In genomic region chr2:34770049-34770448, GRCm38 (mm10) we compare ENCODE assay signal across 9 mouse cellular contexts. TPM values are rescaled to one million over a fixed set of nuclear protein-coding genes. Genes with fewer than 3 reads are reported as not detected.
DNase-seq lines count a peak whose midpoint lies in the region; ATAC-seq and TF ChIP-seq lines count a peak whose summit lies in the region.
"Had no signal": no experiment of that assay in that cellular context is flagged by ENCODE, and none has a peak within 500 bp of the region (broad histone marks: within the 10 kb centered on the region; RNA-seq: fewer than 3 reads in every experiment).

No protein-coding gene starts in this region.

- DNase-seq in heart, adult 11 months: peak; percentile 78
- no peak for DNase-seq in heart, adult 2 months
- no peak for DNase-seq in midbrain, embryonic 11.5 days (ENCODE audit: low spot score, missing footprints)
- DNase-seq in midbrain, postnatal 0 days (ENCODE audit: low spot score): no peak
- no peak for DNase-seq in liver, embryonic 11.5 days (ENCODE audit: low spot score)
- no peak for DNase-seq in stomach, postnatal 0 days (ENCODE audit: low spot score)
- no peak for DNase-seq in thymus, adult 18-20 months
- DNase-seq in left cerebral cortex, adult 18-20 months (ENCODE audit: low spot score in 2 of 2): no peak
- DNase-seq: adrenal gland, postnatal 14 days had no signal

- no peak overlapping the region for H3K9ac ChIP-seq in heart, adult 2 months (ENCODE audit: low read depth, low read length)
- H3K9ac ChIP-seq in midbrain, embryonic 11.5 days (ENCODE audit: low read length): no peak overlapping the region
- no peak overlapping the region for H3K9ac ChIP-seq in midbrain, postnatal 0 days (replicated peaks; ENCODE audit: low read length, poor library complexity, severe bottlenecking)
- H3K9ac ChIP-seq in liver, embryonic 11.5 days (ENCODE audit: low read depth, low read length): no peak overlapping the region; the same call in 1 of the 2 replicates
- no peak overlapping the region for H3K9ac ChIP-seq in stomach, postnatal 0 days (ENCODE audit: low read length)

- no peak for TF ChIP-seq POLR2A in heart, adult 2 months (IDR thresholded peaks at IDR 0.05; ENCODE audit: insufficient read depth, low read depth, low read length)

- H3K9me3 ChIP-seq in midbrain, embryonic 11.5 days (ENCODE audit: control insufficient read depth, low read length): no peaks in the 10 kb centered on the region
- H3K9me3 ChIP-seq in midbrain, postnatal 0 days (ENCODE audit: low read length): no peaks in the 10 kb centered on the region
- H3K9me3 ChIP-seq in liver, embryonic 11.5 days (ENCODE audit: control insufficient read depth, low read length): no peaks in the 10 kb centered on the region
- H3K9me3 ChIP-seq in stomach, postnatal 0 days (ENCODE audit: control insufficient read depth, low read length): no peaks in the 10 kb centered on the region

- no peaks in the 10 kb centered on the region for H3K27me3 ChIP-seq in heart, adult 2 months (ENCODE audit: control insufficient read depth, insufficient read depth, low read length)
- no peaks in the 10 kb centered on the region for H3K27me3 ChIP-seq in midbrain, embryonic 11.5 days (ENCODE audit: control insufficient read depth, insufficient read depth, low read length)
- no peaks in the 10 kb centered on the region for H3K27me3 ChIP-seq in midbrain, postnatal 0 days (ENCODE audit: insufficient read depth, low read length)
- H3K27me3 ChIP-seq in liver, embryonic 11.5 days (replicated peaks; ENCODE audit: control insufficient read depth, insufficient read depth, low read length): no peaks in the 10 kb centered on the region
- no peaks in the 10 kb centered on the region for H3K27me3 ChIP-seq in stomach, postnatal 0 days (ENCODE audit: control insufficient read depth, insufficient read depth, low read length)

- TF ChIP-seq EP300 in heart, adult 2 months (IDR thresholded peaks at IDR 0.05; ENCODE audit: insufficient read depth, low read depth, low read length): no peak
- no peak for TF ChIP-seq EP300 in stomach, postnatal 0 days (optimal IDR thresholded peaks at IDR 0.05)

- peak overlapping the region; percentile 63 for H3K4me2 ChIP-seq in midbrain, embryonic 11.5 days
- no peak overlapping the region for H3K4me2 ChIP-seq in midbrain, postnatal 0 days (ENCODE audit: low read depth, low read length, poor library complexity, severe bottlenecking)
- peak overlapping the region; percentile 72 for H3K4me2 ChIP-seq in liver, embryonic 11.5 days
- H3K4me2 ChIP-seq in stomach, postnatal 0 days (replicated peaks; ENCODE audit: low read depth): no peak overlapping the region

- H3K27ac ChIP-seq in heart, adult 2 months: no peak overlapping the region
- H3K27ac ChIP-seq in midbrain, embryonic 11.5 days (ENCODE audit: low read depth, low read length): no peak overlapping the region
- H3K27ac ChIP-seq in midbrain, postnatal 0 days (ENCODE audit: low read depth, low read length): no peak overlapping the region
- H3K27ac ChIP-seq in liver, embryonic 11.5 days (ENCODE audit: low read depth, low read length): no peak overlapping the region
- 0 out of 2 replicates have a peak overlapping the region, but pooled peaks have one; percentile 31 for H3K27ac ChIP-seq in stomach, postnatal 0 days (replicated peaks)

- no peak for TF ChIP-seq CTCF in heart, adult 2 months (IDR thresholded peaks at IDR 0.05)
- TF ChIP-seq CTCF in midbrain, postnatal 0 days (IDR thresholded peaks at IDR 0.05): no peak
- TF ChIP-seq CTCF in stomach, postnatal 0 days (IDR thresholded peaks at IDR 0.05; ENCODE audit: low read depth): no peak

- no peak for ATAC-seq in midbrain, embryonic 11.5 days (ENCODE audit: low FRiP score)
- no peak for ATAC-seq in midbrain, postnatal 0 days (ENCODE audit: low FRiP score)
- ATAC-seq in liver, embryonic 11.5 days (replicated peaks; ENCODE audit: low FRiP score): no peak
- ATAC-seq in stomach, postnatal 0 days (ENCODE audit: low FRiP score, low TSS enrichment): no peak

- intact Hi-C loops in heart, adult 2 months (cut with DNase I): loop anchor here (10.0 kb wide), 1 partner anchor 135 kb away; no protein-coding TSS in a partner anchor

- 86% methylated on average over 2 of the region's 2 CpGs for WGBS in heart, adult 2 months
- 94% methylated on average over 2 of the region's 2 CpGs for WGBS in midbrain, embryonic 11.5 days
- 97% methylated on average over 2 of the region's 2 CpGs for WGBS in midbrain, postnatal 0 days
- WGBS in liver, embryonic 11.5 days: 93% methylated on average over 2 of the region's 2 CpGs
- 72% methylated on average over 2 of the region's 2 CpGs for WGBS in stomach, postnatal 0 days

- H3K36me3 ChIP-seq in heart, adult 2 months (ENCODE audit: control insufficient read depth, insufficient read depth, low read length): peaks cover 22% of the 10 kb centered on the region
- peaks cover 16% of the 10 kb centered on the region for H3K36me3 ChIP-seq in midbrain, embryonic 11.5 days (ENCODE audit: control insufficient read depth, insufficient read depth, low read length)
- peaks cover 16% of the 10 kb centered on the region for H3K36me3 ChIP-seq in midbrain, postnatal 0 days (ENCODE audit: insufficient read depth, low read length)
- peaks cover 18% of the 10 kb centered on the region for H3K36me3 ChIP-seq in liver, embryonic 11.5 days (ENCODE audit: control insufficient read depth, insufficient read depth, low read length)
- H3K36me3 ChIP-seq in stomach, postnatal 0 days (ENCODE audit: control insufficient read depth, insufficient read depth, low read length): peaks cover 5% of the 10 kb centered on the region; the same call in 1 of the 2 replicates

- peaks cover 13% of the 10 kb centered on the region for H3K4me1 ChIP-seq in heart, adult 2 months (ENCODE audit: control insufficient read depth, insufficient read depth, low read length)
- peaks cover 24% of the 10 kb centered on the region for H3K4me1 ChIP-seq in midbrain, embryonic 11.5 days (ENCODE audit: control insufficient read depth, insufficient read depth, low read length)
- peaks cover 13% of the 10 kb centered on the region; the same call in 1 of the 2 replicates for H3K4me1 ChIP-seq in midbrain, postnatal 0 days (ENCODE audit: insufficient read depth, low read length)
- H3K4me1 ChIP-seq in liver, embryonic 11.5 days (replicated peaks; ENCODE audit: control insufficient read depth, insufficient read depth, low read length): peaks cover 25% of the 10 kb centered on the region
- H3K4me1 ChIP-seq in stomach, postnatal 0 days (replicated peaks; ENCODE audit: control insufficient read depth, insufficient read depth): peaks cover 5% of the 10 kb centered on the region

- no peak overlapping the region for H3K4me3 ChIP-seq in heart, adult 2 months
- H3K4me3 ChIP-seq in midbrain, embryonic 11.5 days (ENCODE audit: low read depth, low read length): peak overlapping the region; percentile 99; the same call in 1 of the 2 replicates
- no peak overlapping the region for H3K4me3 ChIP-seq in midbrain, postnatal 0 days (ENCODE audit: low read depth, low read length)
- peak overlapping the region; percentile 99 for H3K4me3 ChIP-seq in liver, embryonic 11.5 days (ENCODE audit: low read depth, low read length)
- no peak overlapping the region for H3K4me3 ChIP-seq in stomach, postnatal 0 days (ENCODE audit: low read depth, low read length)

- H3K79me2 ChIP-seq in heart, adult 2 months (replicated peaks; ENCODE audit: control insufficient read depth, insufficient read depth, low read length): peaks cover 5% of the 10 kb centered on the region

RNA-seq across cellular contexts. Expression of gene Hspa5, which starts 1.7 kb away (rescaled TPM):
- 100 to 1,000 TPM; 752 to 818 TPM for total RNA-seq in heart, adult 2 months (2021)
- polyA plus RNA-seq in heart, adult 2 months (2012; rRNA removed): 427 and 503 TPM in 2 replicates
- polyA plus RNA-seq in midbrain, embryonic 11.5 days (2014; fragmentation: Nextera tagmentation; extraction: Ambion mirVana): 846 and 849 TPM in 2 replicates
- 194 and 214 TPM in 2 replicates for total RNA-seq in midbrain, postnatal 0 days (2014; rRNA removed)
- 305 and 331 TPM in 2 replicates for polyA plus RNA-seq in midbrain, postnatal 0 days (2015; fragmentation: Nextera tagmentation; extraction: Ambion mirVana)
- 964 and 1,028 TPM in 2 replicates for polyA plus RNA-seq in liver, embryonic 11.5 days (2014; fragmentation: Nextera tagmentation; extraction: Ambion mirVana)
- polyA plus RNA-seq in stomach, postnatal 0 days (2015; fragmentation: Nextera tagmentation; extraction: Ambion mirVana): 767 and 830 TPM in 2 replicates
- total RNA-seq in left cerebral cortex, adult 18-20 months (2021): 100 to 1,000 TPM; 342 to 419 TPM

RNA-seq across cellular contexts. Expression of gene Gapvd1, which starts 15.0 kb away (rescaled TPM):
- 10 to 100 TPM; 35.5 to 36.7 TPM for total RNA-seq in heart, adult 2 months (2021)
- 10.2 and 17.7 TPM in 2 replicates for polyA plus RNA-seq in heart, adult 2 months (2012; rRNA removed)
- polyA plus RNA-seq in midbrain, embryonic 11.5 days (2014; fragmentation: Nextera tagmentation; extraction: Ambion mirVana): 102 and 104 TPM in 2 replicates
- total RNA-seq in midbrain, postnatal 0 days (2014; rRNA removed): 89.2 and 107 TPM in 2 replicates
- 74.4 and 87.9 TPM in 2 replicates for polyA plus RNA-seq in midbrain, postnatal 0 days (2015; fragmentation: Nextera tagmentation; extraction: Ambion mirVana)
- polyA plus RNA-seq in liver, embryonic 11.5 days (2014; fragmentation: Nextera tagmentation; extraction: Ambion mirVana): 80.3 and 88.3 TPM in 2 replicates
- 40.9 and 41.3 TPM in 2 replicates for polyA plus RNA-seq in stomach, postnatal 0 days (2015; fragmentation: Nextera tagmentation; extraction: Ambion mirVana)
- 100 to 1,000 TPM; 102 to 107 TPM for total RNA-seq in left cerebral cortex, adult 18-20 months (2021)

RNA-seq across cellular contexts. Expression of gene Rabepk, which starts 29.7 kb away (rescaled TPM):
- 10 to 100 TPM; 12.1 to 13.3 TPM for total RNA-seq in heart, adult 2 months (2021)
- 19.3 and 23.4 TPM in 2 replicates for polyA plus RNA-seq in heart, adult 2 months (2012; rRNA removed)
- 28.8 and 31.3 TPM in 2 replicates for polyA plus RNA-seq in midbrain, embryonic 11.5 days (2014; fragmentation: Nextera tagmentation; extraction: Ambion mirVana)
- 14.3 and 19.2 TPM in 2 replicates for total RNA-seq in midbrain, postnatal 0 days (2014; rRNA removed)
- polyA plus RNA-seq in midbrain, postnatal 0 days (2015; fragmentation: Nextera tagmentation; extraction: Ambion mirVana): 23.2 and 23.7 TPM in 2 replicates
- 43.5 and 56.5 TPM in 2 replicates for polyA plus RNA-seq in liver, embryonic 11.5 days (2014; fragmentation: Nextera tagmentation; extraction: Ambion mirVana)
- 23.5 and 24.6 TPM in 2 replicates for polyA plus RNA-seq in stomach, postnatal 0 days (2015; fragmentation: Nextera tagmentation; extraction: Ambion mirVana)
- 10 to 100 TPM; 32.7 to 36.6 TPM for total RNA-seq in left cerebral cortex, adult 18-20 months (2021)

RNA-seq across cellular contexts. Expression of gene Fbxw2, which starts 56.1 kb away (rescaled TPM):
- total RNA-seq in heart, adult 2 months (2021): 10 to 100 TPM; 40.2 to 45.3 TPM
- 29.5 and 49.2 TPM in 2 replicates for polyA plus RNA-seq in heart, adult 2 months (2012; rRNA removed)
- polyA plus RNA-seq in midbrain, embryonic 11.5 days (2014; fragmentation: Nextera tagmentation; extraction: Ambion mirVana): 63.7 and 66.8 TPM in 2 replicates
- 124 and 133 TPM in 2 replicates for total RNA-seq in midbrain, postnatal 0 days (2014; rRNA removed)
- polyA plus RNA-seq in midbrain, postnatal 0 days (2015; fragmentation: Nextera tagmentation; extraction: Ambion mirVana): 115 and 122 TPM in 2 replicates
- 78.7 and 81.2 TPM in 2 replicates for polyA plus RNA-seq in liver, embryonic 11.5 days (2014; fragmentation: Nextera tagmentation; extraction: Ambion mirVana)
- 54.2 and 56.3 TPM in 2 replicates for polyA plus RNA-seq in stomach, postnatal 0 days (2015; fragmentation: Nextera tagmentation; extraction: Ambion mirVana)
- 10 to 100 TPM; 89.3 to 94.3 TPM for total RNA-seq in left cerebral cortex, adult 18-20 months (2021)

Comparison
In these comparisons a context has a peak if more than half of its experiments do, and no peak if none do; other contexts are left out.
1. H3K4me3 ChIP-seq: peak in midbrain, embryonic 11.5 days (single experiment) and liver, embryonic 11.5 days (single experiment); none in heart, adult 2 months (single experiment), midbrain, postnatal 0 days (single experiment) and stomach, postnatal 0 days (single experiment).
2. H3K4me2 ChIP-seq: peak in midbrain, embryonic 11.5 days (single experiment) and liver, embryonic 11.5 days (single experiment); none in midbrain, postnatal 0 days (single experiment) and stomach, postnatal 0 days (single experiment).